Mouse (Mus musculus) lung, postnatal 4 days (tissue): ENCODE results near the gene Bax.
"Not testable (repeated sequence)": the region's sequence is repeated elsewhere in the genome, so short reads cannot be mapped to it uniquely, and the experiment has no call there.

Experiments
- DNase-seq, 2 experiments: peaks; one replicate each; pipeline ENCODE4 v3.0.0; 2021

Gene Bax

GRCm38 (mm10) chr7:45481374-45481927, 14.8 kb upstream of the Bax start, which contains the start of gene Tulp2:
TSS of gene Tulp2 (plus strand) at chr7:45481877.
- DNase-seq: peak; percentile 63 to 77

- not testable (repeated sequence) for DNase-seq
Measured at GRCm38 (mm10) chr7:45480310-45480709, 13.6 kb upstream of the Bax start.

- no peak for DNase-seq
Measured at GRCm38 (mm10) chr7:45478774-45479173, 12.1 kb upstream of the Bax start.

- DNase-seq: peak in 1 of 2 experiments; percentile 77
Measured at GRCm38 (mm10) chr7:45477003-45477402, 10.3 kb upstream of the Bax start.

- no peak for DNase-seq
Measured at GRCm38 (mm10) chr7:45476453-45476852, 9.8 kb upstream of the Bax start.

GRCm38 (mm10) chr7:45475291-45475969, 8.7 kb upstream of the Bax start:
- DNase-seq: no peak

GRCm38 (mm10) chr7:45470869-45471268, 4.2 kb upstream of the Bax start:
- peak in 1 of 2 experiments; percentile 76 for DNase-seq

- DNase-seq: peak; percentile 54 to 59
Measured at GRCm38 (mm10) chr7:45467090-45467670, 482 bp upstream of the Bax start.

- DNase-seq: no peak
Measured at GRCm38 (mm10) chr7:45465549-45465948, 1.1 kb downstream of the Bax start.

- DNase-seq: no peak
Measured at GRCm38 (mm10) chr7:45465112-45465511, 1.6 kb downstream of the Bax start.

- no peak for DNase-seq
Measured at GRCm38 (mm10) chr7:45463987-45464778, 2.5 kb downstream of the Bax start.

- DNase-seq: not testable (repeated sequence)
Measured at GRCm38 (mm10) chr7:45462868-45463267, 3.8 kb downstream of the Bax start.

GRCm38 (mm10) chr7:45462325-45462724, 4.4 kb downstream of the Bax start:
- DNase-seq: no peak

- DNase-seq: no peak
Measured at GRCm38 (mm10) chr7:45461781-45462180, 4.9 kb downstream of the Bax start.

GRCm38 (mm10) chr7:45461326-45461725, 5.4 kb downstream of the Bax start:
- no peak for DNase-seq

- DNase-seq: peak; percentile 75 to 83
Measured at GRCm38 (mm10) chr7:45460860-45461314, 5.8 kb downstream of the Bax start.

- no peak for DNase-seq
Measured at GRCm38 (mm10) chr7:45460377-45460776, 6.3 kb downstream of the Bax start.

- DNase-seq: peak; percentile 97 to 99
Measured at GRCm38 (mm10) chr7:45459564-45460140, 7.0 kb downstream of the Bax start, which contains the start of gene Ftl1. TSS of gene Ftl1 (minus strand) at chr7:45459884.

- peak; percentile 86 to 87 for DNase-seq
Measured at GRCm38 (mm10) chr7:45458748-45459563, 7.7 kb downstream of the Bax start.

GRCm38 (mm10) chr7:45457204-45458060, 9.3 kb downstream of the Bax start:
- peak; percentile 37 to 52 for DNase-seq

GRCm38 (mm10) chr7:45456721-45457203, 9.9 kb downstream of the Bax start:
- no peak for DNase-seq
